In the genomic region with DNA sequence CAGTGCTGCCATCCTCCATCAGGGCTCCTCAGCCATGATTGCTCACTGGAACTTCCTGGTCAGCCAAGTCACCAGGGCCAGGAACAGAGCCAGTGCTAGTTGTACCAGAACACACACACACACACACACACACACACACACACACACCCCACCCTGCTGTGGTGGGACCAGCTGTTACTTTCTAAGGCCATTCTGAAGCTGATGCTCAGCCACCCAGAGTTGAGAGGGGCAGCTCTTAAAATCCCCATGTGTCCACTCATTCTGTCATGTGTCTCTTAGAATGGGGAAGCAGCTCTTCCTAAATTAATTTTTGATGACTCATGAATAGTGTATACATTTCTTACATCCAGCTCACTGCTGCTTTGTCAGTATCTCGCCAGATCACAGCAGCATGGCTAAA, we compare ENCODE assay signal across 19 mouse cellular contexts.
DNase-seq lines count a peak whose midpoint lies in the region; ATAC-seq and TF ChIP-seq lines count a peak whose summit lies in the region.
"Had no signal": no experiment of that assay in that cellular context is flagged by ENCODE, and none has a peak within 500 bp of the region (broad histone marks: within the 10 kb centered on the region; RNA-seq: fewer than 3 reads in every experiment).

No protein-coding gene starts in this region.

- no peak for TF ChIP-seq CTCF in hindbrain, postnatal 0 days (IDR thresholded peaks at IDR 0.05; ENCODE audit: low read depth)
- no peak for TF ChIP-seq CTCF in CH12.LX (conservative IDR thresholded peaks at IDR 0.05 in 1 of 2, IDR thresholded peaks at IDR 0.05 in 1 of 2; ENCODE audit: low read depth in 2 of 2, low read length in 2 of 2)

- no peak overlapping the region for H3K4me3 ChIP-seq in hindbrain, postnatal 0 days (ENCODE audit: low read length)
- no peak overlapping the region for H3K4me3 ChIP-seq in hindbrain, embryonic 14.5 days (replicated peaks; ENCODE audit: low read length)
- H3K4me3 ChIP-seq in CH12.LX (replicated peaks in 1 of 3; ENCODE audit: low read depth in 2 of 3, low read length in 2 of 3, poor library complexity in 1 of 3) = no peak overlapping the region
- H3K4me3 ChIP-seq: heart, embryonic 15.5 days; intestine, embryonic 15.5 days; limb, embryonic 12.5 days; liver, embryonic 13.5 days; midbrain, embryonic 10.5 days had no signal

- no peaks in the 10 kb centered on the region for H3K79me2 ChIP-seq in CH12.LX (replicated peaks; ENCODE audit: control insufficient read depth, extremely low read depth, insufficient read depth, poor library complexity, severe bottlenecking)

- no peak overlapping the region for H3K27ac ChIP-seq in hindbrain, postnatal 0 days
- no peak overlapping the region for H3K27ac ChIP-seq in hindbrain, embryonic 14.5 days
- H3K27ac ChIP-seq in CH12.LX (ENCODE audit: insufficient read depth, low read depth) = no peak overlapping the region
- H3K27ac ChIP-seq: heart, embryonic 15.5 days; intestine, embryonic 15.5 days; limb, embryonic 12.5 days; liver, embryonic 13.5 days; midbrain, embryonic 10.5 days had no signal

- no peaks in the 10 kb centered on the region for H3K4me1 ChIP-seq in hindbrain, postnatal 0 days (ENCODE audit: insufficient read depth, low read length)
- H3K4me1 ChIP-seq in hindbrain, embryonic 14.5 days (replicated peaks; ENCODE audit: control insufficient read depth, insufficient read depth, low read length) = no peaks in the 10 kb centered on the region
- H3K4me1 ChIP-seq in CH12.LX (ENCODE audit: control insufficient read depth in 1 of 2, insufficient read depth in 2 of 2) = peaks cover 8 to 23% of the 10 kb centered on the region in 2 experiments
- H3K4me1 ChIP-seq: heart, embryonic 15.5 days; intestine, embryonic 15.5 days; limb, embryonic 12.5 days; liver, embryonic 13.5 days; midbrain, embryonic 10.5 days had no signal

- H3K9me3 ChIP-seq in hindbrain, postnatal 0 days (ENCODE audit: low read length) = no peaks in the 10 kb centered on the region
- H3K9me3 ChIP-seq in hindbrain, embryonic 14.5 days (ENCODE audit: control insufficient read depth, low read length) = no peaks in the 10 kb centered on the region
- H3K9me3 ChIP-seq in CH12.LX (replicated peaks; ENCODE audit: low read length) = peaks cover 21% of the 10 kb centered on the region
- H3K9me3 ChIP-seq: intestine, embryonic 15.5 days had no signal

- H3K4me2 ChIP-seq in hindbrain, postnatal 0 days (ENCODE audit: low read depth, low read length) = no peak overlapping the region
- H3K4me2 ChIP-seq in hindbrain, embryonic 14.5 days (replicated peaks) = no peak overlapping the region
- no peak overlapping the region for H3K4me2 ChIP-seq in CH12.LX (ENCODE audit: insufficient read depth, low read depth, poor library complexity, severe bottlenecking)
- H3K4me2 ChIP-seq: heart, embryonic 15.5 days; intestine, embryonic 15.5 days; limb, embryonic 12.5 days; liver, embryonic 13.5 days had no signal

- dilution Hi-C loops in CH12.LX (cut with MboI; ENCODE audit: extremely low pct_ligation_motif_present, extremely low pct_unique_long_range_greater_than_20kb, low sequenced_read_pairs) = no loop called here

- 66% methylated on average over 1 of the region's 1 CpGs for WGBS in hindbrain, postnatal 0 days
- 44% methylated on average over 1 of the region's 1 CpGs for WGBS in hindbrain, embryonic 14.5 days

- in situ Hi-C loops in CH12.LX (cut with MboI; ENCODE audit: low pct_ligation_motif_present, low pct_unique_long_range_greater_than_20kb, low sequenced_read_pairs) = no loop called here

- H3K9ac ChIP-seq in hindbrain, postnatal 0 days (replicated peaks; ENCODE audit: low read length) = no peak overlapping the region
- H3K9ac ChIP-seq in hindbrain, embryonic 14.5 days = no peak overlapping the region
- H3K9ac ChIP-seq in CH12.LX (ENCODE audit: insufficient read depth, low read depth) = no peak overlapping the region
- H3K9ac ChIP-seq: heart, embryonic 15.5 days; intestine, embryonic 15.5 days; limb, embryonic 12.5 days; liver, embryonic 13.5 days had no signal

- no peaks in the 10 kb centered on the region for H3K27me3 ChIP-seq in hindbrain, postnatal 0 days (ENCODE audit: insufficient read depth, low read length)
- no peaks in the 10 kb centered on the region for H3K27me3 ChIP-seq in hindbrain, embryonic 14.5 days (ENCODE audit: control insufficient read depth, insufficient read depth, low read length)
- no peaks in the 10 kb centered on the region for H3K27me3 ChIP-seq in CH12.LX (replicated peaks)
- H3K27me3 ChIP-seq: heart, embryonic 15.5 days; intestine, embryonic 15.5 days; limb, embryonic 12.5 days; liver, embryonic 13.5 days had no signal

- DNase-seq in hindbrain, postnatal 0 days (ENCODE audit: low spot score) = peak; percentile 21
- DNase-seq in hindbrain, embryonic 14.5 days (ENCODE audit: low spot score) = no peak
- peak; percentile 22 for DNase-seq in CH12.LX (ENCODE audit: extremely low read depth)
- DNase-seq in retina, embryonic 14.5 days (ENCODE audit: low spot score) = peak; percentile 59
- DNase-seq in spleen, postnatal 4 days (ENCODE audit: low spot score in 2 of 2) = no peak
- DNase-seq in layer of hippocampus, postnatal 25 days (ENCODE audit: extremely low spot score in 1 of 2, low spot score in 1 of 2) = no peak
- DNase-seq: adrenal gland, postnatal 25 days; cerebellum, adult 11 months; liver, embryonic 13.5 days; right cerebral cortex, postnatal 4 days; thymus, adult 18-20 months had no signal

- no peak for TF ChIP-seq POLR2A in CH12.LX (IDR thresholded peaks at IDR 0.05; ENCODE audit: low read depth, low read length)

- TF ChIP-seq EP300 in CH12.LX (IDR thresholded peaks at IDR 0.05; ENCODE audit: low read length) = no peak

- H3K36me3 ChIP-seq in hindbrain, postnatal 0 days (ENCODE audit: insufficient read depth, low read length) = no peaks in the 10 kb centered on the region
- H3K36me3 ChIP-seq in hindbrain, embryonic 14.5 days (replicated peaks; ENCODE audit: control insufficient read depth, insufficient read depth) = no peaks in the 10 kb centered on the region
- peaks cover 0 to 11% of the 10 kb centered on the region in 2 experiments for H3K36me3 ChIP-seq in CH12.LX (replicated peaks in 1 of 2; ENCODE audit: control insufficient read depth in 1 of 2, insufficient read depth in 1 of 2, low read length in 1 of 2)
- H3K36me3 ChIP-seq: heart, embryonic 15.5 days; intestine, embryonic 15.5 days; liver, embryonic 13.5 days; midbrain, embryonic 10.5 days had no signal

- no peak for TF ChIP-seq RAD21 in CH12.LX (IDR thresholded peaks at IDR 0.05; ENCODE audit: low read depth, low read length)

- no peak for ATAC-seq in hindbrain, postnatal 0 days
- ATAC-seq in hindbrain, embryonic 14.5 days (ENCODE audit: low FRiP score) = no peak
- peak; percentile 26; the same call in 1 of the 2 replicates for ATAC-seq in common myeloid progenitor, adult 5-6 weeks (replicated peaks; ENCODE audit: low read depth, poor library complexity, severe bottlenecking)
- no peak for ATAC-seq in activated CD4-positive, CD25-positive, alpha-beta regulatory T cell, adult 4 months
- ATAC-seq: CD4-positive, CD25-positive, alpha-beta regulatory T cell, adult 4 months; forebrain, embryonic 16.5 days; intestine, embryonic 15.5 days had no signal

TF ChIP-seq in CH12.LX, 34 proteins besides CTCF, POLR2A, EP300 and RAD21:
- no peak for TF ChIP-seq UBTF (IDR thresholded peaks at IDR 0.05; ENCODE audit: low read depth, low read length)
- TF ChIP-seq MAFK (IDR thresholded peaks at IDR 0.05; ENCODE audit: insufficient replicate concordance, low read length) = peak; percentile 71

Comparison
In these comparisons a context has a peak if more than half of its experiments do, and no peak if none do; other contexts are left out.
1. DNase-seq: peak in hindbrain, postnatal 0 days (single experiment), CH12.LX (single experiment) and retina, embryonic 14.5 days (single experiment); none in hindbrain, embryonic 14.5 days (single experiment), spleen, postnatal 4 days (0 of 2) and layer of hippocampus, postnatal 25 days (0 of 2).